Mouse (Mus musculus) spleen, adult 2 months (tissue): ENCODE measurements around the gene Sigirr.

Source experiments
- CTCF ChIP-seq: fragments of 200-500 bp; IDR thresholded peaks from 2 replicates; pipeline ENCODE4 v1.5.1; 2011; ENCODE audit warnings: mild to moderate bottlenecking, inconsistent platforms; ENCODE audit not compliant: insufficient read depth, insufficient read length, insufficient replicate concordance; ENCODE audit errors: extremely low read depth
- POLR2A ChIP-seq: fragments of 200-500 bp; IDR thresholded peaks from 2 replicates; pipeline ENCODE4 v1.6.1; 2011; ENCODE audit warnings: low read depth, low read length, inconsistent platforms

GRCm38 (mm10) chr7:141063353-141063752, 37.0 kb downstream of the Sigirr start:
- TF ChIP-seq CTCF: no peak
- TF ChIP-seq POLR2A: no peak
